Mouse (Mus musculus): ENCODE measurements around the gene Adarb2. TPM values are rescaled to one million over a fixed set of nuclear protein-coding genes. Genes with fewer than 3 reads are reported as not detected.
A peak's percentile ranks its signal among the peaks of the same experiment; 100 is the strongest.

The Adarb2 gene
- polyA plus RNA-seq (2012; ENCODE audit: insufficient read depth, insufficient read length, low replicate concordance, missing spikeins), result not detected in 2 replicates

GRCm38 (mm10) chr13:8202681-8203476 lies at the start of gene Adarb2:
TSS of gene Adarb2 (plus strand) at chr13:8202866.
- Histone ChIP-seq H3K4me3 (ENCODE audit: insufficient read depth, low read depth, low read length) (peak within 1 kb of the TSS; percentile 87), H3K4me1 (ENCODE audit: control insufficient read depth, insufficient read depth, low read length) (no peaks in the 10 kb centered on the region), H3K27ac (ENCODE audit: insufficient read depth, low read depth, low read length) (peak within 1 kb of the TSS; percentile 80)
- TF ChIP-seq CTCF (IDR thresholded peaks at IDR 0.05; ENCODE audit: insufficient read depth, low read depth, low read length) (no peak), POLR2A (IDR thresholded peaks at IDR 0.05; ENCODE audit: insufficient read depth, low read depth, low read length) (peak; percentile 90)
- WGBS, result under 1% methylated on average over 26 of the region's 26 CpGs

GRCm38 (mm10) chr13:8173800-8174199 lies 28.9 kb upstream of the Adarb2 start:
- no peak for TF ChIP-seq CTCF (IDR thresholded peaks at IDR 0.05; ENCODE audit: insufficient read depth, low read depth, low read length)
- no peak for TF ChIP-seq POLR2A (IDR thresholded peaks at IDR 0.05; ENCODE audit: insufficient read depth, low read depth, low read length)
- Histone ChIP-seq H3K4me3 (ENCODE audit: insufficient read depth, low read depth, low read length) (no peak overlapping the region), H3K4me1 (ENCODE audit: control insufficient read depth, insufficient read depth, low read length) (no peaks in the 10 kb centered on the region), H3K27ac (ENCODE audit: insufficient read depth, low read depth, low read length) (no peak overlapping the region)
- WGBS, result 31% methylated on average over 1 of the region's 1 CpGs

- Histone ChIP-seq H3K4me1 (ENCODE audit: control insufficient read depth, insufficient read depth, low read length) (no peaks in the 10 kb centered on the region), H3K4me3 (ENCODE audit: insufficient read depth, low read depth, low read length) (no peak overlapping the region), H3K27ac (ENCODE audit: insufficient read depth, low read depth, low read length) (no peak overlapping the region)
- no peak for TF ChIP-seq POLR2A (IDR thresholded peaks at IDR 0.05; ENCODE audit: insufficient read depth, low read depth, low read length)
- no peak for TF ChIP-seq CTCF (IDR thresholded peaks at IDR 0.05; ENCODE audit: insufficient read depth, low read depth, low read length)
- WGBS, result 44% methylated on average over 7 of the region's 7 CpGs
Measured at GRCm38 (mm10) chr13:8191977-8192376, 10.7 kb upstream of the Adarb2 start.

GRCm38 (mm10) chr13:8199186-8199880 lies 3.3 kb upstream of the Adarb2 start:
- 74% methylated on average over 3 of the region's 3 CpGs for WGBS
- TF ChIP-seq POLR2A (IDR thresholded peaks at IDR 0.05; ENCODE audit: insufficient read depth, low read depth, low read length) (no peak), CTCF (IDR thresholded peaks at IDR 0.05; ENCODE audit: insufficient read depth, low read depth, low read length) (no peak)
- no peak overlapping the region for H3K4me3 ChIP-seq (ENCODE audit: insufficient read depth, low read depth, low read length)
- no peaks in the 10 kb centered on the region for H3K4me1 ChIP-seq (ENCODE audit: control insufficient read depth, insufficient read depth, low read length)
- no peak overlapping the region for H3K27ac ChIP-seq (ENCODE audit: insufficient read depth, low read depth, low read length)

GRCm38 (mm10) chr13:8203477-8203813 lies 779 bp downstream of the Adarb2 start:
- peak overlapping the region; percentile 80 for H3K27ac ChIP-seq (ENCODE audit: insufficient read depth, low read depth, low read length)
- TF ChIP-seq CTCF (IDR thresholded peaks at IDR 0.05; ENCODE audit: insufficient read depth, low read depth, low read length) (no peak), POLR2A (IDR thresholded peaks at IDR 0.05; ENCODE audit: insufficient read depth, low read depth, low read length) (no peak)
- WGBS, result under 1% methylated on average over 4 of the region's 4 CpGs
- peak overlapping the region; percentile 87 for H3K4me3 ChIP-seq (ENCODE audit: insufficient read depth, low read depth, low read length)
- H3K4me1 ChIP-seq (ENCODE audit: control insufficient read depth, insufficient read depth, low read length), result no peaks in the 10 kb centered on the region

- 20% methylated on average over 16 of the region's 16 CpGs for WGBS
- TF ChIP-seq CTCF (IDR thresholded peaks at IDR 0.05; ENCODE audit: insufficient read depth, low read depth, low read length), result no peak
- TF ChIP-seq POLR2A (IDR thresholded peaks at IDR 0.05; ENCODE audit: insufficient read depth, low read depth, low read length), result no peak
- Histone ChIP-seq H3K4me3 (ENCODE audit: insufficient read depth, low read depth, low read length) (peak overlapping the region; percentile 73), H3K27ac (ENCODE audit: insufficient read depth, low read depth, low read length) (peak overlapping the region; percentile 60), H3K4me1 (ENCODE audit: control insufficient read depth, insufficient read depth, low read length) (no peaks in the 10 kb centered on the region; the same call in 1 of the 2 replicates)
Measured at GRCm38 (mm10) chr13:8207337-8207736, 4.7 kb downstream of the Adarb2 start.

- no peak overlapping the region for H3K4me3 ChIP-seq (ENCODE audit: insufficient read depth, low read depth, low read length)
- no peak overlapping the region for H3K27ac ChIP-seq (ENCODE audit: insufficient read depth, low read depth, low read length)
- no peak for TF ChIP-seq CTCF (IDR thresholded peaks at IDR 0.05; ENCODE audit: insufficient read depth, low read depth, low read length)
- TF ChIP-seq POLR2A (IDR thresholded peaks at IDR 0.05; ENCODE audit: insufficient read depth, low read depth, low read length), result no peak
- peaks cover 2% of the 10 kb centered on the region; the same call in 1 of the 2 replicates for H3K4me1 ChIP-seq (ENCODE audit: control insufficient read depth, insufficient read depth, low read length)
- WGBS, result 46% methylated on average over 4 of the region's 4 CpGs
Measured at GRCm38 (mm10) chr13:8210776-8211175, 8.1 kb downstream of the Adarb2 start.

GRCm38 (mm10) chr13:8238871-8239270 lies 36.2 kb downstream of the Adarb2 start:
- Histone ChIP-seq H3K27ac (ENCODE audit: insufficient read depth, low read depth, low read length) (no peak overlapping the region), H3K4me1 (ENCODE audit: control insufficient read depth, insufficient read depth, low read length) (no peaks in the 10 kb centered on the region), H3K4me3 (ENCODE audit: insufficient read depth, low read depth, low read length) (no peak overlapping the region)
- 71% methylated on average over 1 of the region's 1 CpGs for WGBS
- no peak for TF ChIP-seq CTCF (IDR thresholded peaks at IDR 0.05; ENCODE audit: insufficient read depth, low read depth, low read length)
- no peak for TF ChIP-seq POLR2A (IDR thresholded peaks at IDR 0.05; ENCODE audit: insufficient read depth, low read depth, low read length)

Measured in olfactory bulb, adult 2 months (tissue).